Mouse (Mus musculus) forebrain, embryonic 16.5 days (tissue): Measurements from ENCODE around the gene Bcam. TPM values are rescaled to one million over a fixed set of nuclear protein-coding genes. Genes with fewer than 3 reads are reported as not detected.
A peak's percentile ranks its signal among the peaks of the same experiment; 100 is the strongest.

Experiments
- ATAC-seq: fragments of 200-750 bp; cut with Nextera tagmentation; 2 replicates; pipeline ENCODE4 v1.8.0; 2017; ENCODE audit warnings: mild to moderate bottlenecking, moderate library complexity
- H3K27ac ChIP-seq: fragments of 300-500 bp; sonication (generic); 2 replicates; pipeline ENCODE4 v1.5.1; 2014; ENCODE audit warnings: low read length, control low read depth
- H3K27me3 ChIP-seq: fragments of 300-500 bp; sonication (generic); replicated peaks from 2 replicates; pipeline ENCODE4 v1.6.1; 2014; ENCODE audit warnings: low read length; ENCODE audit not compliant: control insufficient read depth, insufficient read depth
- H3K36me3 ChIP-seq: fragments of 300-500 bp; sonication (generic); 2 replicates; pipeline ENCODE4 v1.6.1; 2014; ENCODE audit not compliant: control insufficient read depth, insufficient read depth
- H3K4me1 ChIP-seq: fragments of 300-500 bp; sonication (generic); replicated peaks from 2 replicates; pipeline ENCODE4 v1.6.1; 2014; ENCODE audit warnings: low read length; ENCODE audit not compliant: control insufficient read depth, insufficient read depth
- H3K4me2 ChIP-seq: fragments of 300-500 bp; sonication (generic); 2 replicates; pipeline ENCODE4 v1.6.1; 2014; ENCODE audit warnings: mild to moderate bottlenecking, low read length, control low read depth
- H3K4me3 ChIP-seq: fragments of 300-500 bp; sonication (generic); replicated peaks from 2 replicates; pipeline ENCODE4 v1.5.1; 2014; ENCODE audit warnings: mild to moderate bottlenecking, low read length, control low read depth
- H3K9ac ChIP-seq: fragments of 300-500 bp; sonication (generic); replicated peaks from 2 replicates; pipeline ENCODE4 v1.6.1; 2014; ENCODE audit warnings: low read depth, low read length, control low read depth
- H3K9me3 ChIP-seq: fragments of 300-500 bp; sonication (generic); 2 replicates; pipeline ENCODE4 v1.6.1; 2016; ENCODE audit warnings: low read length; ENCODE audit not compliant: control insufficient read depth
- WGBS: fragments of 180-500 bp; shearing (Covaris S2); extraction: QIAGEN DNeasy Blood & Tissue Kit; methylation state at CpG from one replicate; pipeline ENCODE4 v1.1.7; 2014; 5-methylcytosine and 5-hydroxymethylcytosine counted together
- polyA plus RNA-seq: library from polyadenylated mRNA; unstranded; fragments of >200 nt; fragmentation: Nextera tagmentation; extraction: Ambion mirVana; gene quantifications from 2 replicates; pipeline ENCODE4 v1.2.1, GENCODE M21; 2015

Bcam gene
- polyA plus RNA-seq, 1 experiment from 2014 or later: 7.9 TPM

- Histone ChIP-seq H3K27me3 (no peaks in the 10 kb centered on the region), H3K4me2 (peak within 1 kb of the TSS; percentile 65), H3K4me1 (peaks cover 25% of the 10 kb centered on the region), H3K4me3 (peak within 1 kb of the TSS; percentile 74), H3K27ac (peak within 1 kb of the TSS; percentile 80), H3K9me3 (no peaks in the 10 kb centered on the region), H3K9ac (peak within 1 kb of the TSS; percentile 88), H3K36me3 (no peaks in the 10 kb centered on the region)
- WGBS: 16% methylated on average over 19 of the region's 19 CpGs
- peak; percentile 49 for ATAC-seq
Observed at GRCm38 (mm10) chr7:19750217-19751069, 20.4 kb downstream of the Bcam start, which contains the start of gene Nectin2. Gene Nectin2 (minus strand): TSS chr7:19750483.

- Histone ChIP-seq H3K36me3 (no peaks in the 10 kb centered on the region), H3K9me3 (no peaks in the 10 kb centered on the region), H3K27me3 (no peaks in the 10 kb centered on the region), H3K4me3 (peak overlapping the region; percentile 74), H3K9ac (peak overlapping the region; percentile 88), H3K4me1 (peaks cover 25% of the 10 kb centered on the region), H3K4me2 (peak overlapping the region; percentile 65), H3K27ac (peak overlapping the region; percentile 80)
- peak; percentile 92 for ATAC-seq
- under 1% methylated on average over 44 of the region's 46 CpGs for WGBS
Observed at GRCm38 (mm10) chr7:19749389-19750216, 21.2 kb downstream of the Bcam start.

GRCm38 (mm10) chr7:19748219-19749195 lies 22.3 kb downstream of the Bcam start:
- Histone ChIP-seq H3K9ac (peak overlapping the region; percentile 88), H3K9me3 (no peaks in the 10 kb centered on the region), H3K27ac (peak overlapping the region; percentile 66), H3K27me3 (no peaks in the 10 kb centered on the region), H3K4me2 (peak overlapping the region; percentile 65), H3K4me3 (peak overlapping the region; percentile 74), H3K36me3 (no peaks in the 10 kb centered on the region), H3K4me1 (peaks cover 25% of the 10 kb centered on the region)
- under 1% methylated on average over 32 of the region's 32 CpGs for WGBS
- peak; percentile 19 for ATAC-seq

- H3K9me3 ChIP-seq: no peaks in the 10 kb centered on the region
- no peaks in the 10 kb centered on the region for H3K27me3 ChIP-seq
- H3K27ac ChIP-seq: no peak overlapping the region
- no peak overlapping the region; the same call in 1 of the 2 replicates for H3K9ac ChIP-seq
- peak overlapping the region; percentile 74 for H3K4me3 ChIP-seq
- H3K36me3 ChIP-seq: no peaks in the 10 kb centered on the region
- WGBS: 6% methylated on average over 25 of the region's 25 CpGs
- H3K4me1 ChIP-seq: peaks cover 25% of the 10 kb centered on the region
- ATAC-seq: no peak
- H3K4me2 ChIP-seq: peak overlapping the region; percentile 65
Observed at GRCm38 (mm10) chr7:19747420-19748218, 23.2 kb downstream of the Bcam start.

- Histone ChIP-seq H3K9ac (no peak overlapping the region), H3K4me1 (peaks cover 25% of the 10 kb centered on the region), H3K27me3 (no peaks in the 10 kb centered on the region), H3K9me3 (no peaks in the 10 kb centered on the region), H3K4me2 (peak overlapping the region; percentile 65), H3K4me3 (no peak overlapping the region), H3K27ac (no peak overlapping the region), H3K36me3 (no peaks in the 10 kb centered on the region)
- WGBS: 38% methylated on average over 6 of the region's 6 CpGs
- ATAC-seq: no peak
Observed at GRCm38 (mm10) chr7:19746426-19747201, 24.2 kb downstream of the Bcam start.

GRCm38 (mm10) chr7:19745971-19746370 lies 24.8 kb downstream of the Bcam start:
- 85% methylated on average over 8 of the region's 10 CpGs for WGBS
- no peaks in the 10 kb centered on the region for H3K36me3 ChIP-seq
- H3K27me3 ChIP-seq: no peaks in the 10 kb centered on the region
- no peak for ATAC-seq
- no peak overlapping the region for H3K9ac ChIP-seq
- no peak overlapping the region for H3K27ac ChIP-seq
- H3K4me3 ChIP-seq: no peak overlapping the region
- H3K9me3 ChIP-seq: no peaks in the 10 kb centered on the region
- no peak overlapping the region for H3K4me2 ChIP-seq
- peaks cover 25% of the 10 kb centered on the region for H3K4me1 ChIP-seq

GRCm38 (mm10) chr7:19744590-19745385 lies 26.0 kb downstream of the Bcam start:
- Histone ChIP-seq H3K4me3 (no peak overlapping the region), H3K4me1 (peaks cover 23% of the 10 kb centered on the region), H3K9me3 (no peaks in the 10 kb centered on the region), H3K27me3 (no peaks in the 10 kb centered on the region), H3K4me2 (no peak overlapping the region), H3K27ac (no peak overlapping the region), H3K9ac (no peak overlapping the region), H3K36me3 (no peaks in the 10 kb centered on the region)
- 82% methylated on average over 14 of the region's 14 CpGs for WGBS
- no peak for ATAC-seq
